Mouse (Mus musculus): Measurements from ENCODE around the gene Mcrs1. TPM values are rescaled to one million over a fixed set of nuclear protein-coding genes. Genes with fewer than 3 reads are reported as not detected.
A peak's percentile ranks its signal among the peaks of the same experiment; 100 is the strongest.
"Not testable (repeated sequence)": the region's sequence is repeated elsewhere in the genome, so short reads cannot be mapped to it uniquely, and the experiment has no call there.

The Mcrs1 gene
- polyA plus RNA-seq, 1 experiment from 2014 or later: 59.2 TPM

GRCm38 (mm10) chr15:99265679-99266078, 13.9 kb upstream of the Mcrs1 start:
- Histone ChIP-seq H3K27me3 (no peaks in the 10 kb centered on the region), H3K36me3 (no peaks in the 10 kb centered on the region), H3K27ac (no peak overlapping the region), H3K4me3 (replicated peaks) (no peak overlapping the region), H3K4me2 (no peak overlapping the region), H3K9me3 (replicated peaks) (no peaks in the 10 kb centered on the region), H3K4me1 (replicated peaks) (peaks cover 6% of the 10 kb centered on the region), H3K9ac (no peak overlapping the region)
- DNase-seq (peak; percentile 47), ATAC-seq (ENCODE audit: low read depth) (peak; percentile 43)
- WGBS (ENCODE audit: insufficient replicate concordance): 21% methylated on average over 4 of the region's 4 CpGs

- Histone ChIP-seq H3K4me1 (replicated peaks) (peaks cover 16% of the 10 kb centered on the region), H3K4me2 (no peak overlapping the region), H3K9ac (no peak overlapping the region), H3K4me3 (replicated peaks) (no peak overlapping the region), H3K9me3 (replicated peaks) (no peaks in the 10 kb centered on the region), H3K27me3 (no peaks in the 10 kb centered on the region), H3K36me3 (no peaks in the 10 kb centered on the region), H3K27ac (no peak overlapping the region)
- 69% methylated on average over 2 of the region's 2 CpGs for WGBS (ENCODE audit: insufficient replicate concordance)
- no peak for ATAC-seq (ENCODE audit: low read depth)
- no peak for DNase-seq
Measured at GRCm38 (mm10) chr15:99264363-99264762, 12.6 kb upstream of the Mcrs1 start.

GRCm38 (mm10) chr15:99262702-99263101, 10.9 kb upstream of the Mcrs1 start:
- H3K9me3 ChIP-seq (replicated peaks): no peaks in the 10 kb centered on the region
- H3K36me3 ChIP-seq: no peaks in the 10 kb centered on the region
- no peaks in the 10 kb centered on the region for H3K27me3 ChIP-seq
- H3K4me3 ChIP-seq (replicated peaks): no peak overlapping the region
- DNase-seq (no peak), ATAC-seq (ENCODE audit: low read depth) (no peak)
- H3K4me1 ChIP-seq (replicated peaks): peaks cover 19% of the 10 kb centered on the region
- no peak overlapping the region for H3K4me2 ChIP-seq
- no peak overlapping the region for H3K9ac ChIP-seq
- 64% methylated on average over 10 of the region's 10 CpGs for WGBS (ENCODE audit: insufficient replicate concordance)
- H3K27ac ChIP-seq: no peak overlapping the region

- Histone ChIP-seq H3K27ac (no peak overlapping the region), H3K9ac (peak overlapping the region; percentile 27; the same call in 1 of the 2 replicates), H3K4me2 (peak overlapping the region; percentile 65), H3K27me3 (no peaks in the 10 kb centered on the region), H3K4me3 (replicated peaks) (peak overlapping the region; percentile 34), H3K9me3 (replicated peaks) (no peaks in the 10 kb centered on the region), H3K4me1 (replicated peaks) (peaks cover 20% of the 10 kb centered on the region), H3K36me3 (no peaks in the 10 kb centered on the region)
- WGBS (ENCODE audit: insufficient replicate concordance): 2% methylated on average over 8 of the region's 10 CpGs
- peak; percentile 60 for ATAC-seq (ENCODE audit: low read depth)
- peak; percentile 53 for DNase-seq
Measured at GRCm38 (mm10) chr15:99259730-99260252, 8.0 kb upstream of the Mcrs1 start.

GRCm38 (mm10) chr15:99259167-99259729, 7.5 kb upstream of the Mcrs1 start:
- peaks cover 25% of the 10 kb centered on the region for H3K4me1 ChIP-seq (replicated peaks)
- DNase-seq: no peak
- no peak overlapping the region for H3K4me3 ChIP-seq (replicated peaks)
- peak; percentile 50 for ATAC-seq (ENCODE audit: low read depth)
- H3K36me3 ChIP-seq: no peaks in the 10 kb centered on the region
- no peak overlapping the region for H3K27ac ChIP-seq
- no peaks in the 10 kb centered on the region for H3K9me3 ChIP-seq (replicated peaks)
- 56% methylated on average over 8 of the region's 8 CpGs for WGBS (ENCODE audit: insufficient replicate concordance)
- H3K4me2 ChIP-seq: peak overlapping the region; percentile 42
- H3K9ac ChIP-seq: no peak overlapping the region
- no peaks in the 10 kb centered on the region for H3K27me3 ChIP-seq

- Histone ChIP-seq H3K4me1 (replicated peaks) (peaks cover 37% of the 10 kb centered on the region), H3K9ac (no peak overlapping the region), H3K27ac (no peak overlapping the region), H3K9me3 (replicated peaks) (no peaks in the 10 kb centered on the region), H3K4me3 (replicated peaks) (no peak overlapping the region), H3K36me3 (no peaks in the 10 kb centered on the region), H3K27me3 (no peaks in the 10 kb centered on the region), H3K4me2 (no peak overlapping the region)
- 75% methylated on average over 6 of the region's 6 CpGs for WGBS (ENCODE audit: insufficient replicate concordance)
- DNase-seq (no peak), ATAC-seq (ENCODE audit: low read depth) (no peak)
Measured at GRCm38 (mm10) chr15:99255241-99255749, 3.5 kb upstream of the Mcrs1 start.

- DNase-seq (no peak), ATAC-seq (ENCODE audit: low read depth) (no peak)
- no peak overlapping the region for H3K4me2 ChIP-seq
- H3K36me3 ChIP-seq: peaks cover 4% of the 10 kb centered on the region; the same call in 1 of the 2 replicates
- H3K27ac ChIP-seq: no peak overlapping the region
- H3K4me3 ChIP-seq (replicated peaks): no peak overlapping the region
- H3K9ac ChIP-seq: no peak overlapping the region
- WGBS (ENCODE audit: insufficient replicate concordance): 67% methylated on average over 2 of the region's 2 CpGs
- no peaks in the 10 kb centered on the region for H3K9me3 ChIP-seq (replicated peaks)
- peaks cover 33% of the 10 kb centered on the region for H3K4me1 ChIP-seq (replicated peaks)
- no peaks in the 10 kb centered on the region for H3K27me3 ChIP-seq
Measured at GRCm38 (mm10) chr15:99254477-99255005, 2.8 kb upstream of the Mcrs1 start.

GRCm38 (mm10) chr15:99253772-99254171, 2.0 kb upstream of the Mcrs1 start:
- no peaks in the 10 kb centered on the region for H3K9me3 ChIP-seq (replicated peaks)
- no peak overlapping the region for H3K27ac ChIP-seq
- no peak overlapping the region for H3K4me2 ChIP-seq
- H3K27me3 ChIP-seq: no peaks in the 10 kb centered on the region
- 74% methylated on average over 6 of the region's 6 CpGs for WGBS (ENCODE audit: insufficient replicate concordance)
- no peak for ATAC-seq (ENCODE audit: low read depth)
- no peak for DNase-seq
- H3K4me1 ChIP-seq (replicated peaks): peaks cover 28% of the 10 kb centered on the region
- no peak overlapping the region for H3K9ac ChIP-seq
- no peak overlapping the region for H3K4me3 ChIP-seq (replicated peaks)
- H3K36me3 ChIP-seq: peaks cover 10% of the 10 kb centered on the region; the same call in 1 of the 2 replicates

- WGBS (ENCODE audit: insufficient replicate concordance): 47% methylated on average over 2 of the region's 2 CpGs
- H3K9me3 ChIP-seq (replicated peaks); H3K9ac ChIP-seq; ATAC-seq (ENCODE audit: low read depth); H3K27ac ChIP-seq; DNase-seq; H3K27me3 ChIP-seq: not testable (repeated sequence)
- Histone ChIP-seq H3K4me2 (peak overlapping the region; percentile 92), H3K36me3 (peaks cover 15% of the 10 kb centered on the region; the same call in 1 of the 2 replicates), H3K4me1 (replicated peaks) (peaks cover 28% of the 10 kb centered on the region), H3K4me3 (replicated peaks) (peak overlapping the region; percentile 65; the same call in 1 of the 2 replicates)
Measured at GRCm38 (mm10) chr15:99253175-99253479, 1.4 kb upstream of the Mcrs1 start.

GRCm38 (mm10) chr15:99252381-99253174, 817 bp upstream of the Mcrs1 start:
- Histone ChIP-seq H3K36me3 (peaks cover 21% of the 10 kb centered on the region), H3K27ac (peak overlapping the region; percentile 92), H3K9me3 (replicated peaks) (no peaks in the 10 kb centered on the region), H3K27me3 (no peaks in the 10 kb centered on the region), H3K4me1 (replicated peaks) (peaks cover 28% of the 10 kb centered on the region), H3K4me2 (peak overlapping the region; percentile 92), H3K4me3 (replicated peaks) (peak overlapping the region; percentile 65), H3K9ac (peak overlapping the region; percentile 72)
- peak; percentile 13; the same call in 1 of the 2 replicates for ATAC-seq (ENCODE audit: low read depth)
- 4% methylated on average over 22 of the region's 22 CpGs for WGBS (ENCODE audit: insufficient replicate concordance)
- no peak for DNase-seq

- H3K27ac ChIP-seq; H3K9me3 ChIP-seq (replicated peaks); H3K27me3 ChIP-seq: not testable (repeated sequence)
- DNase-seq: peak; percentile 24
- under 1% methylated on average over 14 of the region's 15 CpGs for WGBS (ENCODE audit: insufficient replicate concordance)
- H3K4me3 ChIP-seq (replicated peaks): peak overlapping the region; percentile 65
- peaks cover 36% of the 10 kb centered on the region for H3K36me3 ChIP-seq
- H3K4me2 ChIP-seq: peak overlapping the region; percentile 92
- peak; percentile 24 for ATAC-seq (ENCODE audit: low read depth)
- H3K9ac ChIP-seq: peak overlapping the region; percentile 68
- H3K4me1 ChIP-seq (replicated peaks): peaks cover 28% of the 10 kb centered on the region
Measured at GRCm38 (mm10) chr15:99251111-99251510, 650 bp downstream of the Mcrs1 start.
